Mouse (Mus musculus) layer of hippocampus, adult 9-11 months (tissue): ENCODE measurements around the gene Thrsp.

Source experiments
- DNase-seq: peaks from one replicate; pipeline ENCODE4 v3.0.0; 2022

The Thrsp gene

DNA sequence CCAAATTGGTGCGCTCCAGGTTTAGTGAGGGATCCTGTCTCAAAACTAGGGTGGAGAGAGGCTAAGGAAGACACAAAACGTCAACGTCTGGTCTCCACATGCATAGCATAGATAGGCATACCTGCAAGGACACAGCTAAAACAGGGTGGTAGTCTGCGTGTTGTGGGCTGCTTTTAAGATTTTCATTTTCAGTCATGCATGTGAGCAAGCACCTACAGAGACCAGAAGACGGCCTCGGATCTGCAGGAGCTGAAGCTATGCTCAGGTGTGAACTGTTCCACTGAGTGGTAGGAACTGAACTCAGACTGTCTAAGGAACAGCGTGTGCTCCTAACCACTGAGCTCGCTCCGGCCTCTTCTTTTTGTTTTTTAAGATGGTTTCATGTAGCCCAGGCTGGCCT is 42.4 kb downstream of the Thrsp start:
- no peak for DNase-seq

GRCm38 (mm10) chr7:97365887-97366286 is 51.6 kb downstream of the Thrsp start:
- DNase-seq, result no peak
